Mouse (Mus musculus) liver, adult 2 months (tissue): ENCODE data around the gene Wdr43.

Experiments
- CTCF ChIP-seq: fragments of 200-500 bp; IDR thresholded peaks from 2 replicates; pipeline ENCODE4 v1.5.1; 2011; ENCODE audit warnings: low read depth, low read length, control low read depth
- POLR2A ChIP-seq: fragments of 200-500 bp; IDR thresholded peaks from 2 replicates; pipeline ENCODE4 v1.6.1; 2011; ENCODE audit warnings: low read length, control low read depth; ENCODE audit not compliant: insufficient read depth; ENCODE audit errors: extremely low read depth

- TF ChIP-seq CTCF, result no peak
- no peak for TF ChIP-seq POLR2A
Observed at GRCm38 (mm10) chr17:71597881-71598658, 17.6 kb upstream of the Wdr43 start.
